Mouse (Mus musculus) kidney, adult 8-10 months (tissue): ENCODE data around the gene Magi1.
A peak's percentile ranks its signal among the peaks of the same experiment; 100 is the strongest.
"Not testable (repeated sequence)": the region's sequence is repeated elsewhere in the genome, so short reads cannot be mapped to it uniquely, and the experiment has no call there.

ENCODE experiments used
- DNase-seq, 2 experiments: peaks; one replicate each; pipeline ENCODE4 v3.0.0; 2022

The Magi1 gene

GRCm38 (mm10) chr6:93716686-93717625, 566.8 kb downstream of the Magi1 start:
- no peak for DNase-seq

GRCm38 (mm10) chr6:93715181-93716180, 568.2 kb downstream of the Magi1 start:
- DNase-seq: no peak

- no peak for DNase-seq
Measured at GRCm38 (mm10) chr6:93704350-93704749, 579.4 kb downstream of the Magi1 start.

GRCm38 (mm10) chr6:93699436-93699835, 584.3 kb downstream of the Magi1 start:
- no peak for DNase-seq

GRCm38 (mm10) chr6:93697956-93698355, 585.8 kb downstream of the Magi1 start:
- DNase-seq: no peak

GRCm38 (mm10) chr6:93678766-93679165, 605.0 kb downstream of the Magi1 start:
- DNase-seq: no peak

GRCm38 (mm10) chr6:93666731-93667130, 617.0 kb downstream of the Magi1 start:
- no peak for DNase-seq

- no peak for DNase-seq
Measured at GRCm38 (mm10) chr6:93665056-93665805, 618.5 kb downstream of the Magi1 start.

- no peak for DNase-seq
Measured at GRCm38 (mm10) chr6:93661139-93661538, 622.6 kb downstream of the Magi1 start.

- peak in 1 of 2 experiments; percentile 23 for DNase-seq
Measured at GRCm38 (mm10) chr6:93659534-93659933, 624.2 kb downstream of the Magi1 start.

- DNase-seq: peak; percentile 34 to 61
Measured at GRCm38 (mm10) chr6:93657187-93657974, 626.3 kb downstream of the Magi1 start.

GRCm38 (mm10) chr6:93648581-93649230, 635.0 kb downstream of the Magi1 start:
- peak in 1 of 2 experiments; percentile 15 for DNase-seq

- DNase-seq: not testable (repeated sequence)
Measured at GRCm38 (mm10) chr6:93629735-93630291, 653.9 kb downstream of the Magi1 start.

GRCm38 (mm10) chr6:93627200-93627599, 656.5 kb downstream of the Magi1 start:
- no peak for DNase-seq
